Mouse (Mus musculus): ENCODE measurements around the gene Cd33.

Cd33 gene

DNA sequence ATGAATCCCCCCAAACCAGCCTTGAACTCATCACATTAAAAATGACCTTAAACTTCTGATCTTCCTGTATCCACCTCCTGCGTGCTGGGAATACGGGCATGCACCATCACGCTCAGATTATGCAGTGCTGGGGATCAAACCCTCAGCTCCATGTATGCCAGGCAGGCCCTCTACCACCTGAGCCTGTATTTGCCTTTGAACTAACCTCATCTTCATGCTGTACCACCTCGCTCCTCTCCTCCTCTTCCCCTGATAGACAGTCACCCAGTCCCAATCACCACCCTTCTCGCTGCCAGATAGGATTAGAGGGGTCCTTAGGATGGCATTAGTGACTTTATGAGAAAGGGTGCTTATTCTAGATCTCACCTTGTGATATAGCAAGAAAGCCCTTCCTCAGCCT is 29.2 kb downstream of the Cd33 start:
- DNase-seq (ENCODE audit: low spot score) = no peak

DNA sequence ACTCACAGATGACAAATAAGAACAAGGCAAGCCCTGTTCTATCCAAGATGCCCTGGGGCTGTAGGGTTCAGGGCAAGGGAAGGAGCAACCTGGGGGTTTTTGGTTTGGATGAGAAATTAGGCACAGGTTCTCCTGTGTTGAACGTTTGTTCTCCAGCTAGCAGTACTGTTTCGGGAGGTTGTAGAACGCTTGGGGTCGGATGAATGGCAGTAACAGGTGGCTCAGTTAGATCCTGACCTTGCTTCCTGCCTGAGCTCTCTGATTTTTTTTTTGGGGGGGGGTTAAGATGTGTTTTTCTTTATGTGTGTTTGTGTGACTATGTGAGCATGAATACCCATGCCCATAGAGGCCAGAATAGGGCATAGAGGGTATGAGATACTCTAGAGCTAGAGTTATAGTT is 31.7 kb downstream of the Cd33 start:
- DNase-seq (ENCODE audit: low spot score) = no peak

DNA sequence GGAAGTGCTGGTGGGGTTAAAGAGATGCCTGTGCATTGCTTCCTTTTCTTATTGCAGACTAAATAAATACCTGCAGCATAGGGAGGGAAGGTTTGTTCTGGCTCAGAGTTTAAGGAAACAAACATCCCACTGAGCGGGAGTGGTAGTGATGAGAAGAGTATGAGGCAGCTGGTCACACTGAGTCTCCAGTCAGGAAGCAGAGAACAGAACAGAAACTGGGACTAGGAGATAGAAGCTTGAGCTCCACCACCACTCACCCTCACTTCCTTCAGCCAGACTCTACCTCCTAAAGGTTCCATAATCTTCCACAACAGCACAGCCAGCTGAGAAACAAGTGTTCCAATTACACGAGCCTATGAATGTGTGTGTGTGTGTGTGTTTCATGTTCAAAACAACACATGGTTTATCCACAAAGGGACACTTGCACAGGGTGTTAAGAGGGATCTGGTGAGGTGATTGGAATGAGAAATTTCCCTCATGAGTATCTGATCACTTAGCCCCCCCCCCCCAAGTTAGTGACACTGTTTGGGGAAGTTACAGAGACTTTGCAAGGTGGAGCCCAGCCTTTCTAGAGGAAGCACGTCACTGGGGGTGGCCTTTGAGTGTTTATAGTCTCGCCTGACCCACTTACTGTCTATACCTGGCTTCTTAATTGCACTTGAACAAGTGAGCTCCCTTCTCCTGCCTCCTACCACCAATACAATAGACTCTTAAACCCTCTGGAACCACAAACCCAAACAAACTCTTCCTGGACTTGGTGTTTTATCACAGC is 32.3 kb downstream of the Cd33 start:
- DNase-seq (ENCODE audit: low spot score) = no peak

- no peak for DNase-seq (ENCODE audit: low spot score)
These were observed 48.7 kb downstream of the Cd33 start for GRCm38 (mm10) chr7:43495343-43496021.

- DNase-seq (ENCODE audit: low spot score) = no peak
These were observed 53.4 kb downstream of the Cd33 start for GRCm38 (mm10) chr7:43490861-43491260.

- no peak for DNase-seq (ENCODE audit: low spot score)
These were observed 54.0 kb downstream of the Cd33 start for GRCm38 (mm10) chr7:43490182-43490584.

DNA sequence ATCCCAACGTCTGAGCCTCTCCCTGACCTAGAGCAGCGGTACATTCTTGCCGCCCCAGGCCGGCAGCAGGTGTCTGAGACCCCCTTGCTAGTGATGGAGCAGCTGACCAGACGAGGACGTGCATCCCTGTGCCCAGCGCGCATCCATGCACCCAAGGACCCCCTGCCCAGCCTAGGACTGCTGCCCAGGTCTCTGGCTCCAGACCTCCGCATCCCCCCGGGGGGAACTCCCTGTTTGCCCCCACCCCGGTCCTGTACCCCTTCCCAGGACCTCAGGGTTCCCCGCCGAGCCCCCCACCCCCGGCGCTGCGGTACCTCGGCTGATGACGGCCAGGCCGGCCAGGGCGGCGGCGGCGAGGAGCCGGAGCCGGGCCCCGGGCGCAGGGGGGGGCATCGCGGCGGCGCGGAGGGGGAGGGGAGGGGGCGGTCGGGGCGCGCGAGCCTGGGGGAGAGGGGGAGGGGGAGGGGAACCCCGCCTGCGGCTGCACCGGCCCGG is 54.5 kb downstream of the Cd33 start, which contains the start of gene Iglon5:
Gene Iglon5, minus strand, starts transcription at position 445 of the 495 bp plus-strand sequence.
- no peak for DNase-seq (ENCODE audit: low spot score)

DNA sequence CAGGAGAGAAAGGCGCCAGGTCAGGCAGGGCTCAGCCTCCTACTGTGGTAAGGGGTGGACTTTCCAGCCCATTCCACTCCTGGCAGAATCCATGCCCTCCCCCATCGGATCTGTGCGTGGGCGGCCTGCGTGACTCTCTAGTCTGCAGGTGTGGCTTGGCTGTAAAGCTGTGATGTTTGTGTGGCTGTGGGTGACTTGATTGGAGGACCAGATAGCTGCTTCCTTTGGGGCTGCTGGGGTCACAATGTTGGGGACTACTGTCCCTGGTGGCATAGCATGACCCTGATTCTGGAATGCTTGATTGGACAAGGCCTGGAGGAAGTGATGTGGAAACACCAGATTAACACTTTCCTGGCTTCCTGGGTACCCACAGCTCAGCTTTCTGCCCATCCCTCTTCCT is 55.6 kb downstream of the Cd33 start:
- DNase-seq (ENCODE audit: low spot score) = no peak

GRCm38 (mm10) chr7:43483236-43483635 is 61.0 kb downstream of the Cd33 start:
- no peak for DNase-seq (ENCODE audit: low spot score)

- no peak for DNase-seq (ENCODE audit: low spot score)
These were observed 62.0 kb downstream of the Cd33 start for GRCm38 (mm10) chr7:43482090-43482716.

- DNase-seq (ENCODE audit: low spot score) = no peak
These were observed 63.0 kb downstream of the Cd33 start for GRCm38 (mm10) chr7:43481191-43481590.

DNA sequence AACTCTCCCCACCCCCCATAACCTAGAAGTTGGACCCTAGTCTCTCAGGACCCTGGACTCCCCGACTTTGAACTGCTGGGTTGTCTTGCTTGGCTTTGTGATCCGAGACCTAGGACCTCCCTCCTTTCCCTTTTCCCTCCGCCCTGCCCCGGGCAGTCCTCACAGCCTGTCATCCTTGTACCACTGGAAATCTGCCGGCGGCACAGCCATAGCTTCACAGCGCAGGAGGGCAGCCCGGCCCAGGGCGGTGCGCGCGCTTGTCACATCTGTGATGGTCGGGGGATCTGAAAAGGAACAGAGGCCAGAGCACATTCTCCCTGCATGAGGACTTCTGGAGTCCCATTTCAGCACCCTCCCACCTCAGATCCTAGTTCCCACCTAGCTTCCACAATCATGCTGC is 67.9 kb downstream of the Cd33 start:
- DNase-seq (ENCODE audit: low spot score) = no peak

- DNase-seq (ENCODE audit: low spot score) = no peak
These were observed 68.5 kb downstream of the Cd33 start for GRCm38 (mm10) chr7:43475706-43476105.
